Mouse (Mus musculus) neural tube, embryonic 12.5 days (tissue): ENCODE results near the gene Ghrhr. TPM values are rescaled to one million over a fixed set of nuclear protein-coding genes. Genes with fewer than 3 reads are reported as not detected.

Experiments
- ATAC-seq: fragments of 200-750 bp; cut with Nextera tagmentation; 2 replicates; pipeline ENCODE4 v1.8.0; 2017; ENCODE audit warnings: low read depth, mild to moderate bottlenecking, moderate TSS enrichment, moderate library complexity; ENCODE audit not compliant: low FRiP score
- H3K27ac ChIP-seq: fragments of 300-500 bp; sonication (generic); 2 replicates; pipeline ENCODE4 v1.5.1; 2016
- H3K27me3 ChIP-seq: fragments of 300-500 bp; sonication (generic); replicated peaks from 2 replicates; pipeline ENCODE4 v1.6.1; 2016; ENCODE audit warnings: mild to moderate bottlenecking
- H3K36me3 ChIP-seq: fragments of 300-500 bp; sonication (generic); 2 replicates; pipeline ENCODE4 v1.6.1; 2016; ENCODE audit warnings: mild to moderate bottlenecking
- H3K4me1 ChIP-seq: fragments of 300-500 bp; sonication (generic); 2 replicates; pipeline ENCODE4 v1.6.1; 2016
- H3K4me2 ChIP-seq: fragments of 300-500 bp; sonication (generic); replicated peaks from 2 replicates; pipeline ENCODE4 v1.6.1; 2016; ENCODE audit warnings: mild to moderate bottlenecking
- H3K4me3 ChIP-seq: fragments of 300-500 bp; sonication (generic); 2 replicates; pipeline ENCODE4 v1.5.1; 2016
- H3K9ac ChIP-seq: fragments of 300-500 bp; sonication (generic); 2 replicates; pipeline ENCODE4 v1.6.1; 2016; ENCODE audit warnings: mild to moderate bottlenecking
- H3K9me3 ChIP-seq: fragments of 300-500 bp; sonication (generic); 2 replicates; pipeline ENCODE4 v1.6.1; 2016; ENCODE audit warnings: mild to moderate bottlenecking
- WGBS: fragments of 180-500 bp; shearing (Covaris S2); methylation state at CpG from one replicate; pipeline ENCODE4 v1.1.7; 2016; 5-methylcytosine and 5-hydroxymethylcytosine counted together
- polyA plus RNA-seq: library from polyadenylated mRNA; unstranded; fragments of >200 nt; fragmentation: Nextera tagmentation; extraction: Ambion mirVana; gene quantifications from 2 replicates; pipeline ENCODE4 v1.2.1, GENCODE M21; 2016

Ghrhr gene
- polyA plus RNA-seq, 1 experiment from 2014 or later, result not detected

- Histone ChIP-seq H3K9me3 (no peaks in the 10 kb centered on the region), H3K4me2 (no peak overlapping the region), H3K4me3 (no peak overlapping the region), H3K27me3 (no peaks in the 10 kb centered on the region), H3K4me1 (0 out of 2 replicates have a peak, but pooled peaks cover 4% of the 10 kb centered on the region), H3K9ac (no peak overlapping the region), H3K27ac (no peak overlapping the region), H3K36me3 (no peaks in the 10 kb centered on the region)
- no peak for ATAC-seq
- 86% methylated on average over 9 of the region's 9 CpGs for WGBS
Observed at GRCm38 (mm10) chr6:55342328-55342727, 33.8 kb upstream of the Ghrhr start.

GRCm38 (mm10) chr6:55343446-55343845 lies 32.6 kb upstream of the Ghrhr start:
- H3K4me3 ChIP-seq, result no peak overlapping the region
- 0 out of 2 replicates have a peak, but pooled peaks cover 4% of the 10 kb centered on the region for H3K4me1 ChIP-seq
- no peaks in the 10 kb centered on the region for H3K27me3 ChIP-seq
- H3K27ac ChIP-seq, result no peak overlapping the region
- 90% methylated on average over 10 of the region's 10 CpGs for WGBS
- H3K9ac ChIP-seq, result no peak overlapping the region
- H3K4me2 ChIP-seq, result no peak overlapping the region
- ATAC-seq, result no peak
- H3K9me3 ChIP-seq, result no peaks in the 10 kb centered on the region
- H3K36me3 ChIP-seq, result no peaks in the 10 kb centered on the region

- no peak for ATAC-seq
- Histone ChIP-seq H3K4me2 (no peak overlapping the region), H3K27me3 (no peaks in the 10 kb centered on the region), H3K27ac (no peak overlapping the region), H3K9ac (no peak overlapping the region), H3K36me3 (no peaks in the 10 kb centered on the region), H3K4me1 (0 out of 2 replicates have a peak, but pooled peaks cover 4% of the 10 kb centered on the region), H3K4me3 (no peak overlapping the region), H3K9me3 (no peaks in the 10 kb centered on the region)
- 84% methylated on average over 9 of the region's 9 CpGs for WGBS
Observed at GRCm38 (mm10) chr6:55344291-55345016, 31.6 kb upstream of the Ghrhr start.

- no peak overlapping the region for H3K4me2 ChIP-seq
- H3K9me3 ChIP-seq, result no peaks in the 10 kb centered on the region; the same call in 1 of the 2 replicates
- H3K27me3 ChIP-seq, result no peaks in the 10 kb centered on the region
- no peak overlapping the region for H3K9ac ChIP-seq
- H3K4me3 ChIP-seq, result no peak overlapping the region
- 90% methylated on average over 10 of the region's 10 CpGs for WGBS
- no peaks in the 10 kb centered on the region for H3K36me3 ChIP-seq
- ATAC-seq, result no peak
- no peak overlapping the region for H3K27ac ChIP-seq
- 0 out of 2 replicates have a peak, but pooled peaks cover 4% of the 10 kb centered on the region for H3K4me1 ChIP-seq
Observed at GRCm38 (mm10) chr6:55345264-55345663, 30.8 kb upstream of the Ghrhr start.

- Histone ChIP-seq H3K27me3 (no peaks in the 10 kb centered on the region), H3K4me1 (0 out of 2 replicates have a peak, but pooled peaks cover 3% of the 10 kb centered on the region), H3K4me2 (no peak overlapping the region), H3K4me3 (no peak overlapping the region), H3K27ac (no peak overlapping the region), H3K36me3 (no peaks in the 10 kb centered on the region), H3K9me3 (no peaks in the 10 kb centered on the region; the same call in 1 of the 2 replicates), H3K9ac (no peak overlapping the region)
- WGBS, result 91% methylated on average over 7 of the region's 7 CpGs
- no peak for ATAC-seq
Observed at GRCm38 (mm10) chr6:55346491-55346890, 29.6 kb upstream of the Ghrhr start.

GRCm38 (mm10) chr6:55347711-55348571 lies 28.2 kb upstream of the Ghrhr start:
- no peak overlapping the region for H3K9ac ChIP-seq
- 89% methylated on average over 5 of the region's 5 CpGs for WGBS
- no peaks in the 10 kb centered on the region for H3K36me3 ChIP-seq
- no peaks in the 10 kb centered on the region for H3K4me1 ChIP-seq
- no peak overlapping the region for H3K4me2 ChIP-seq
- no peaks in the 10 kb centered on the region; the same call in 1 of the 2 replicates for H3K9me3 ChIP-seq
- no peaks in the 10 kb centered on the region for H3K27me3 ChIP-seq
- H3K27ac ChIP-seq, result no peak overlapping the region
- H3K4me3 ChIP-seq, result no peak overlapping the region
- ATAC-seq, result no peak

- Histone ChIP-seq H3K27ac (no peak overlapping the region), H3K4me3 (no peak overlapping the region), H3K4me2 (no peak overlapping the region), H3K4me1 (no peaks in the 10 kb centered on the region), H3K36me3 (no peaks in the 10 kb centered on the region), H3K27me3 (no peaks in the 10 kb centered on the region), H3K9me3 (no peaks in the 10 kb centered on the region; the same call in 1 of the 2 replicates), H3K9ac (no peak overlapping the region)
- no peak for ATAC-seq
- 82% methylated on average over 4 of the region's 4 CpGs for WGBS
Observed at GRCm38 (mm10) chr6:55349231-55349630, 26.9 kb upstream of the Ghrhr start.

- no peak overlapping the region for H3K9ac ChIP-seq
- H3K4me2 ChIP-seq, result no peak overlapping the region
- no peaks in the 10 kb centered on the region for H3K4me1 ChIP-seq
- 94% methylated on average over 6 of the region's 6 CpGs for WGBS
- H3K4me3 ChIP-seq, result no peak overlapping the region
- no peak overlapping the region for H3K27ac ChIP-seq
- ATAC-seq, result no peak
- H3K27me3 ChIP-seq, result no peaks in the 10 kb centered on the region
- no peaks in the 10 kb centered on the region; the same call in 1 of the 2 replicates for H3K9me3 ChIP-seq
- no peaks in the 10 kb centered on the region for H3K36me3 ChIP-seq
Observed at GRCm38 (mm10) chr6:55350383-55350952, 25.6 kb upstream of the Ghrhr start.

GRCm38 (mm10) chr6:55351712-55352111 lies 24.4 kb upstream of the Ghrhr start:
- Histone ChIP-seq H3K27ac (no peak overlapping the region), H3K9ac (no peak overlapping the region), H3K4me2 (no peak overlapping the region), H3K4me3 (no peak overlapping the region), H3K27me3 (no peaks in the 10 kb centered on the region), H3K9me3 (no peaks in the 10 kb centered on the region; the same call in 1 of the 2 replicates), H3K36me3 (no peaks in the 10 kb centered on the region), H3K4me1 (no peaks in the 10 kb centered on the region)
- ATAC-seq, result no peak
- 75% methylated on average over 7 of the region's 7 CpGs for whole genome bisulfite sequencing

GRCm38 (mm10) chr6:55353711-55354445 lies 22.2 kb upstream of the Ghrhr start:
- ATAC-seq, result no peak
- H3K36me3 ChIP-seq, result no peaks in the 10 kb centered on the region
- H3K27me3 ChIP-seq, result no peaks in the 10 kb centered on the region
- no peak overlapping the region for H3K4me3 ChIP-seq
- 81% methylated on average over 12 of the region's 12 CpGs for WGBS
- H3K4me2 ChIP-seq, result no peak overlapping the region
- no peaks in the 10 kb centered on the region for H3K4me1 ChIP-seq
- no peak overlapping the region for H3K27ac ChIP-seq
- H3K9ac ChIP-seq, result no peak overlapping the region
- no peaks in the 10 kb centered on the region; the same call in 1 of the 2 replicates for H3K9me3 ChIP-seq

- H3K27me3 ChIP-seq, result no peaks in the 10 kb centered on the region
- H3K4me3 ChIP-seq, result no peak overlapping the region
- H3K27ac ChIP-seq, result no peak overlapping the region
- no peaks in the 10 kb centered on the region for H3K4me1 ChIP-seq
- no peak overlapping the region for H3K9ac ChIP-seq
- WGBS, result 73% methylated on average over 4 of the region's 4 CpGs
- ATAC-seq, result no peak
- H3K36me3 ChIP-seq, result no peaks in the 10 kb centered on the region
- H3K9me3 ChIP-seq, result no peaks in the 10 kb centered on the region; the same call in 1 of the 2 replicates
- no peak overlapping the region for H3K4me2 ChIP-seq
Observed at GRCm38 (mm10) chr6:55354456-55355117, 21.5 kb upstream of the Ghrhr start.
